Mouse (Mus musculus) small intestine, adult 2 months (tissue): ENCODE measurements around the gene Nbr1.

ENCODE experiments used
- CTCF ChIP-seq: fragments of 200-500 bp; IDR thresholded peaks from 2 replicates; pipeline ENCODE4 v1.5.1; 2012; ENCODE audit warnings: low read depth, mild to moderate bottlenecking, control low read depth, inconsistent platforms, low read length, moderate library complexity, mixed read lengths; ENCODE audit not compliant: insufficient replicate concordance, insufficient read length; ENCODE audit errors: extremely low read depth
- POLR2A ChIP-seq: fragments of 200-500 bp; IDR thresholded peaks from 2 replicates; pipeline ENCODE4 v1.6.1; 2012; ENCODE audit warnings: low read depth, mild to moderate bottlenecking, control low read depth, inconsistent platforms, low read length, moderate library complexity

DNA sequence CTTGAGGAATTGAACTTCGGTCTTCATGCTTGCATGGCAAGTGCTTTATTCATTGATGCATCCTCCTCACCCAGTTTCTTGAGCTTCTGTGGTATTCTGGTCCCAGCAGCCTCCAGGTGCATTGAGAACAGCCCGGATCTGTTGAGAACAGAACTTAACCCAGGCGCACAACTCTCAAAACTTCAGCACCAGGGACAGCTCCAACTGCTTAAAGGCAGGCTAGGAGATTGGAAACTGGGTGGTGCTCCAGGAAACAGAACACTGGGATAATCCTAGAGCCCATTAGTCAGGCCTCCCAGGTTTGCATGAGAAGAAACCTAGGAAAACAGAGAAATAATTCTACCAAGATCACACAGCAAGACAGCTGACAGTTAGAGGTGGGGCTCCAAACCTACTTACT is 50.5 kb downstream of the Nbr1 start:
- no peak for TF ChIP-seq CTCF
- no peak for TF ChIP-seq POLR2A
